Mouse (Mus musculus) retina, adult 2 months (tissue): Measurements from ENCODE around the gene Oxsr1.
"Not testable (repeated sequence)": the region's sequence is repeated elsewhere in the genome, so short reads cannot be mapped to it uniquely, and the experiment has no call there.

Experiments used
- DNase-seq: peaks from one replicate; pipeline ENCODE4 v3.0.0-alpha.2; 2012; ENCODE audit warnings: low read depth, low spot score

The Oxsr1 gene

DNA sequence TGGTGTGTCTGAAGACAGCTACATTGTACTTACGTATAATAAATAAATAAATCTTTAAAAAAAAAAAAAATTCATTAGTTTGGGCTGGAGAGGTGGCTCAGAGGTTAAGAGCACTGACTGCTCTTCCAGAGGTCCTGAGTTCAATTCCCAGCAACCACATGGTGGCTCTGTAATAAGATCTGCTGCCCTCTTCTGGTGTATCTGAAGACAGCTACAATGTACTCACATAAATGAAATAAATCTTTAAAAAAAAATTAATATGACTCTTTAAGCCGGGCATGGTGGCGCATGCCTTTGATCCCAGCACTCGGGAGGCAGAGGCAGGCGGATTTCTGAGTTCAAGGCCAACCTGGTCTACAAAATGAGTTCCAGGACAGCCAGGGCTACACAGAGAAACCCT, 47.4 kb downstream of the Oxsr1 start:
- DNase-seq = not testable (repeated sequence)

DNA sequence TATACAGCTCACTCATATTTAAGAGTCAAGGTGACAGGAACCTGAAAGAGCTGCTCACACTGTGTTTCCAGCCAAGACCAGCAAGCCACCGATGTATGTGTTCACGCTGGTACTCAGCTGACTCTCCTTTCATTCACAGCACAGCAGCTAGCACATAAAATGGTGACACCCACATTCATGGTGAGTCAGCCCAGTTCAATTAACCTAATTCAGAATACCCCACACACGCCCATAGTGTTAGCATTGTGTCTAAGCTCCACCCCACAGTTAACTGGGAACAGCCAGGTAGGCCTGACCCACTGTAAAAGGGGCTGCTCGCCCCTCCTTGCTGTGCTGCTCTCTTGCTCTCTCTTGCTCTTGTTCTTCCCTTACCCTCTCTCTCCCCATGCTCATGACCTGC, 50.7 kb downstream of the Oxsr1 start:
- DNase-seq = no peak

DNA sequence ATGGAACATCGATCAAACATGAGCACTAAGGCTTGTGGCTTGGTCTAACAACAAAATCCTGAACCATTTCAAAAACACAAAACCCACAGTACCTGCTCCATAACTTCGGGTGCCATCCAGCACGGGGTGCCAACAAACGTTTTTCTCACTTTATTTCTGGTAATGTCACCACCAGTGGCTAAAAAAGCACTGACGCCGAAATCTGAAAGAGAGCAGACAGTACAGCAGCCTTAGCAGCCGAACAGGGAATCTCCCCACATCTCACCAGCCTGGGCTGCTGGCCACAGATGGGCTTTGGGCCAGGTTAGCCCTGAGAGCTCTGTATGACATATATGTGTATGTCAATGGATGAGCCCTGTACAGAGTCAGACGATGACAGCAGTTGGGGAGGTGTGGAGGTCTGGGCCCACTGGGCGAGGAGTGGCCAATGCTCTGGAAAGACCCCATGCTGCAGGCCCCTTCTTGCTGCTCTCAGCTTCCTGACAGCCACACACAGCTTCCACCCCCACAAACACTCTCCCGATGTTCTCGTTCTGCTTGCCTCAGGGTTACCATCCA, 53.6 kb downstream of the Oxsr1 start:
- DNase-seq = no peak

DNA sequence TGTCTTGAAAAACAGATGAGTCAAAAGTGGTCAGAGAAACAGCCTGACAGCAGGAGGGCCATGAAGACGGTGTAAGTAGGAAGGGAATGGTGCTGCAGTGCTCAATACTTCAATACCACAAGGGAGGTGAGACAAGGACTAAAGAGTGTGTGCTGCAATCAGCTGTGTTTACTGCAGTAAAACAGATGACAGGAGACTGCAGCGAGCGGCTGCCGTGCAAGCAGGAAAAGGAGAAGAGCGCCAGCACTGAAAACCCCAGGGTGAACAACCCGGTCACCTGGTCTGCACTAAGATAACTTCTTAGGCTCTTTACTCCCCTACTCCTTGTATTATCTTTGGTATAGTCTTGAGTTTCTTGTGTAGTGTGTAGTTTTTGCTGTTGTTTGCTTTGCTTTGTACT, 54.1 kb downstream of the Oxsr1 start:
- DNase-seq = no peak

DNA sequence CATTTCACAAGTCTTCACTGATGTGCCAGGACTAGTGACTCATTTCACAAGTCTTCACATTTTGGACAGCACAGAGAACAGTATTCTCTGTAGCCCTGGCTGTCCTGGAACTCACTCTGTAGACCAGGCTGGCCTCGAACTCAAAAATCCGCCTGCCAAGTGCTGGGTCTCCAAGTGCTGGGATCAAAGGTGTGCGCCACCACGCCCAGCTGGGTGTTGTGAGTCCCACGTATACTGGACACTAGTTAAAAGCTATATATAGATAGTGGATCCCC, 56.2 kb downstream of the Oxsr1 start:
- not testable (repeated sequence) for DNase-seq

DNA sequence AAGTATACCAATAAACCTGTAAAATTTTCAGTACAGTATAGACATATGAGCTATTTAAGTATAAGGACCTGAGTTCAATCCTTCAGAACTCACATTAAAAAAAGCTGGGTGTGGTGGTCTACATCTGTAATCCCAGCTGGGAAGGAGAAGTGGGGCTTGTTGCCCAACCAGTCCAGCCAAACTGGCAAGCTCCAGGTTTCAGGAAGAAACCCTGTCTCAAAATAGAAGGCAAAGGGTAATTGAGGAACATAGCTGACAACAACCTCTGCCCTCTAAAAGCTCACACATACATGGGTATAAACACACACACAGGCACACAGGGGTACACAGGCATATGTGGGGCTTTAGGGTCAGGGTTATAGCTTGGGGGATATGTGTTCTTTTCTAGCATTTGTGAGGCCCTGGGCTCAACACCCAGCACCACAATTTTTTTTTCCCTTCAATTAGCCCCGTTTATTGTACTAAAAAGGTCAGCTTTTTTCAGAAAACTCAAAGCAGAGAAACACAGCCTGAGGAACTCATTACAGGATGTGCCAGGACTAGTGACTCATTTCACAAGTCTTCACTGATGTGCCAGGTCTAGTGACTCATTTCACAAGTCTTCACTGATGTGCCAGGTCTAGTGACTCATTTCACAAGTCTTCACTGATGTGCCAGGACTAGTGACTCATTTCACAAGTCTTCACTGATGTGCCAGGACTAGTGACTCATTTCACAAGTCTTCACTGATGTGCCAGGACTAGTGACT, 56.7 kb downstream of the Oxsr1 start:
- DNase-seq = not testable (repeated sequence)

DNA sequence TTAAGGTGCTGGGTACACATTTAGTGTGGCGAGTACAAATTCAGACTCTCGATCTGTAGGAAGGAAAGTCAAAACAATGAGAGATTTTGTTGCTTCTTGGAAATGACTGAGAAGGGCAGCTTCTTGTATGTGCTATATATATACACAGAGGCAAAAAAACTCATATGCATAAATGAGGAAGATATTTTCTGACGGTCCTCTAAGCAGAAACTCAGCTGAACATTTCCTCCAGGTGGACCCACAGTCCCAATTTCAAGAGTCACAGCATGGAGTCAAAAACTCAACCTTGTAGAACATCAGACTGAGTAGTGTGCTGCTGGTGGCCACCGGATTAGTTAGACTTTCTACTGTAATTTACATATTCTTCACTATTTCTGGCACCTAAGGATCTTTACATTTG, 59.2 kb downstream of the Oxsr1 start:
- DNase-seq = no peak

DNA sequence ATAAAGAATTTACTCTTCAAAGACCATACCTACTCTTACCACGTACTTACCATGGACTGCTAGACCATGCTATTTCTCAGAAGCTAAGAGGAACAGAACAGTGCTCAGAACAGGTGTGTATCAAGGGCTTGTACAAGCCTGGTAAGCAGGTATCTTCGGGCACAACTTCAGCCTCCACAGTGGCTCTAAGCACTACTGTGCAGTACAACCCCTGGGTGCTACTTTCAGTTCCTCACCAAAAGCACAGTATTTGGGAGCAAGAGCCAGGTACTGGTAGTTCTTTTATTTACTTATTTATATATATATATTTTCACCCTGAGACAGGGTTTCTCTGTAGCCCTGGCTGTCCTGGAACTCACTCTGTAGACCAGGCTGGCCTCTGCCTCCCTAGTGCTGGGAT, 61.4 kb downstream of the Oxsr1 start:
- DNase-seq = no peak

DNA sequence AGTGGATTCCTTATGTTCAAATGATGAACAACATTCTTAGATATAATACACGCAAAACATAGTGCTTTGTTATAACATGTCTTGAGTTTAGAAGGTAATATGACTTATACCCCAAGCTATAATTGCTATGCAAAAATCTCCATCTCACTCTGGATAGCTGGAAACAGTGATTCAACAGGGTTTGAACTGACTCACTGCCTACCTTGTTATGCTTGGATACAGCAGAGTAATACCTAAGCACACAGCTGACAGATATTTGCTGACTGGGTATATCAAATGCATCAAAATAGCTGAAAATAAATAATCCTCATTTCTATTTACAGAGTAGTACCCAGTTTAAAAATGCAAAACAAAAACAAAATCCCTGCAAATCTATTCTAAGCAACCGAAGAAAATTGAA, 63.4 kb downstream of the Oxsr1 start:
- no peak for DNase-seq

DNA sequence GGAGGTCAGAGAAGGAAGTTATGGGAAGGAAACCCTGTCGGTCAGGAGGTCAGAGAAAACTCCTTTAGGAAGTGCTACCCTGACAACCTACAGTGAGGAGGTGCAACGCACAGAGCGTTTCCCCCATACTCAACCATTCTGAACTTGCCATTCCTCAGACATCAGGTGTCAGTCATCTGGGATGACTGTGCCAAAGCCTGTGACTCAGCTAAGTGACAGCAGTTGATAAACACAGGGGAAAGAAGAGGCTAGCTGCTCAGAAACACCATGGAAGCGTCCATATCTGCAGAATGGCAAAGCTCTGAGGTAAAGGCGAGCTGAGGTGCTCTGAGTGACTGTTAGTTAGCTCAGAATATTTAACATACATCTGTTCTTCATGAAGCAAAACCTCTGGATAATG, 64.1 kb downstream of the Oxsr1 start:
- no peak for DNase-seq

DNA sequence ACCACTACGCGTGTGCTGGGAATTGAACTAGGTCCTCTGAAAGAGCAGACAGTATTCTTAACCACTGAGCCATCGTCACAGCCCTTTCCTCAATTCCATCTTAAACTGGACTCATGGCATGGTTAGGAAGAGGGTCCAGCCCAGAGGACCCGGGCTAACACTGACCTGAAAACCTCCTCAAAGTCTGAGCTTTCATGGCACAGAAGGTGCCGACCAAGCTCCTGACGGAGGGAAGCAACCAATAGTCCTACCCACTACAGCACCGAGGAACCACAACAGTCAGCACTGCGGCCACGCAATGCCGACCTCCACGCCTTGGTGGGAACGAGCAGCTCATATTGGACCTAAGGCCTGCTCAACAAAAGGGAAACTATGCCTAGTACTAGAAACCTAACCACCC, 66.1 kb downstream of the Oxsr1 start:
- no peak for DNase-seq

DNA sequence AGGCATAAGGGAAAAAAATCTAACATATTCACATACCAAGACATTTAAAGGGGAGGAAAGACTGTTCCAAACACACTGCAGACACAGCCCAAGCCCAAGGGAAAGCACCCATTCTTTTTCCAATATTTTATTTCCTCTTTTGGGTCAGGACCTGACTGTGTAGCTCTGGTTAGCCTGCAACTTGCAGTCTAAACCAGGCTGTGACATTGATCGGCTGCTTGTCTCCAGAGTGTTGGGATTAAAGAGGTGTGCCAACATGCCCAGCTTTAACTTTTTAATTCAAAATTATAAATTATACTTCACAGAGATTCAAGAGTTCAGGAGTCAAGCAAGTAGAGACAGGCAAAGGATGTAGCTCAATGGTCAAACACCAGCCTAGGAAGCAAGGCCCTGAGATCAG, 67.1 kb downstream of the Oxsr1 start:
- no peak for DNase-seq

DNA sequence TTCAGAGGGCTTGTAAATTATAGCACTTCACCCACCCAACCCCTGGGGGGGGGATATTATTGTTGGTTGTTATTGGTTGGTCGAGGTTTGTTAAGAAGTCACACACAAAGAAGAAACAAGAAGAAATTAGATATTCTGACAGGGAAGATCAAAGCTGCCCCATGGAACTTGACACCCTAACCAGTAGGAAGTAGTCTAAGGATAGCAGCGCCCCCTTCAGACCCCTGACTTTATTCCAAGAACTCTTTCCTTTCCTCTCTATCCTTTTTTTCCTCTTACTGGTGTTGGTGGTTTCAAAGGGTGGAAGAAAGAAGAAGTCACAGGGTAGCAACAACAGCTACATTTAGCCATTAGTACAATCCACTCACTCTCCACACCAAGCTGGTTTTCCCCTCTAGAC, 68.0 kb downstream of the Oxsr1 start:
- no peak for DNase-seq

DNA sequence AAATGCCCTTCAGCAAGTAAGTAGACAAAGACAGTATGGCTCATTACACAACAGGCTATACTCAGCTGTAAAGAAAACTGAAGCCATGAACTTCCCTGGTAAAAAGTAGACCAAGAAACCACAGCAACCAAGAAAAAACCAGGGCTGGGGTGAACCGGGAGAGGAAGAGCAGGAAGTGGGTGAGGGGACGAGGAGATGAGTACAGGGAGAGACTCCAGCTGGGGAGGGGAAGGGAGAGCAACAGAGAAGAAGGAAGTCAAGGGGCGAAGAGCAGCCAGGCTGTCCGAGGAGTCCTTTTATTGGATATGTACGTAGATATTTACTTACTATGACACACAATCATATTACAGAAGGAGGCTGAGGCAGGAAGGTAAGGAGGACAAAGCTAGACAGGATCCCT, 74.2 kb downstream of the Oxsr1 start:
- no peak for DNase-seq

DNA sequence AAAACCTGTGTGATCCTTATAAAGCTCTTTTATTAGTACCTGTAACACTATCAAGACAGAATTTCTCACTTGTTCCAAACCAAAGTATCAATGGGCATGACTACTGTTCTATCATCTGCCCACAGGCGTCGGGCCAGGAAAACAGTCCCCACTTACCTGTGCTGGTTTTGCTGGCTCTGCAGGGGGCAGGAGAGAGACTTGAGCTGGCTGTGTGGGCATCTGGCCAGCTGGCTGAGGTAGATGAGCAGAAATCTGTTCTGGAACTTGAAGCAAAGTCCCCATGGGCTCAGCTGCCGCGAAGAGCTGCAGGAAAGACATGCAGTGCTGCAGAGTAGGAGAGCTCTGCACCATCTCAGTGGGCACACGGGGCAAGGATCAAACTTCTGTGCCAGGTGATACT, 75.4 kb downstream of the Oxsr1 start:
- DNase-seq = no peak

DNA sequence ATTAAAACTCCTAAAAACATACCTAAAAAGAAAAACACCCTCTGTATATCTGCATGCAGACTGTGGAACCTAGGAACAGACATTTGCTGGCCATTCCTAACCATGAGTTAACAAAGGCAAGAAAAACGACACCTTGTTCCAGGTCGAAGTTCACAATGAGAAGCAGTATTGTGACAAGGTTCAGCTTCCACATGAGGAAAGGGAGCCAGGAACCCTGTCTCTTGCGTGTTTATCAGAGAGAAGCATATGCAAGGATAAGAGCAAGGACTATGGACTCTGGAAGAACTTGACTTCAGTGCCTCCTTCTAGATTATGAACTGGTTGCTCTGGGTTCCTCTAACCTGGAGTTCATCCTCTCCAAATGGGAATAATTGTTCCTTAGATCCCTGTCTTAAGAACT, 78.2 kb downstream of the Oxsr1 start:
- no peak for DNase-seq

DNA sequence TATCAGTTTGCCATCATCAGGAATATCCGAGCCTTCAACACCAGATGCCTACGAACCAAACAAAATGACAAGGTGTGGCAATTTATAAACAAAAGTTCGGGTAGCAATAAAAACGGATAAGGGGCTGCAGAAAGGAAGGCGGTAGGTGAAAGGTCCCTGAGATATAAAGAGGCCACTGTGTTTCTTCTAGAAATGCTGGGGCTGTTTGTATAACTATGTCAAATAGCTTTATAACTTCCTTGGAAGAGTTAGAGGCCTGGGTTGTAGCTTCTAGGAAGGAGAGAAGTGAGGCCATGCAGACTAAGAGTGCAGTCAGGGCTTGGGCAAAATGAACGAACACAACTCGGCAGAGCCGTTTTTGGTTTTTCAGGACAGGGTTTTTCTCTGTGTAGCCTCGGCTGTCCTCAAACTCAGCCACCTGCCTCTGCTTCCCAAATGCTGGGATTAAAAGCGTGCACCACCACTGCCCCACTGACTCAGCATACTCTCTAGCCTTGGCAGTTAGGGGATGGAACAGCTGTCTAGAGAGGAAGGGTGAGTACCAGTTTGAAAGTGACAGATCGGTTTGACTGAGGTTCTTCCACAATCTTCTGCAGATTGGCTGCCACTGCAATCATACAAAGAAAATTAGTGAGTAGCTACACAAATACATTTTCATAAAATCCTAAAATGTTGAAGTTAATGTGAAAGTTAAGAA, 80.9 kb downstream of the Oxsr1 start:
- no peak for DNase-seq

DNA sequence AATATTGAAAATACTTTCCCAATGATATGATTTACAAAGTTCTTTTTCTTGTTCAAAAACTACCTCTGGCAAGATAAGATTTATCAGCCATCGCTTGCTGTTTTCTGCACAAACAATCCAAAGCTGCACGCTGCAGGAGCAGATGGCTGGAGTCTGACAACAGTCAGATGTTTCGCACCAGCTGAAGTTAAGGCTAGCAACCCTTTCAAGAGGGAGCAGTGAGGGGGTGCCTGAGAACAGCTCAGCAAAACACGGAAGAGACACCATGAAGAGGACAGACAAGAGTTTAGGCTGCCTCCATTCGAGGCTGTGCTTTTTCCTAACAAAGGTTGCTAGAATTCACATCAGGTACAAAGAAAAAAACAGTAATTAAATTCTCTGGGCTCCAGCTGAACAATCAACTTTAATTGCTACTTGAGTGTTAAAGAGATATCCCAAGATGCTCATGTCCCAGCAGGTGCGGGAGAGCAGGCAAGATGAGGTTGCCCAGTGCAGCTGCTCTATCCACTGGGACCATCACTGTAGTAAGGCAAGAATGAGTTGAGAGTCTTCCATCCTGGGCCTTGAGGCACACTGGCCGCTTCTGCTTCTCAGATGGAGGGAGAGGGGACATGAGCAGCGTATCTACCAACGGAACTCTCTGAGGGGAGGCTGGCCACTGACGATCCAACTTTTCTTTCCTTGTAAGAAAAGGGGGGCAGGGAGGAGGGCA, 81.8 kb downstream of the Oxsr1 start:
- no peak for DNase-seq

DNA sequence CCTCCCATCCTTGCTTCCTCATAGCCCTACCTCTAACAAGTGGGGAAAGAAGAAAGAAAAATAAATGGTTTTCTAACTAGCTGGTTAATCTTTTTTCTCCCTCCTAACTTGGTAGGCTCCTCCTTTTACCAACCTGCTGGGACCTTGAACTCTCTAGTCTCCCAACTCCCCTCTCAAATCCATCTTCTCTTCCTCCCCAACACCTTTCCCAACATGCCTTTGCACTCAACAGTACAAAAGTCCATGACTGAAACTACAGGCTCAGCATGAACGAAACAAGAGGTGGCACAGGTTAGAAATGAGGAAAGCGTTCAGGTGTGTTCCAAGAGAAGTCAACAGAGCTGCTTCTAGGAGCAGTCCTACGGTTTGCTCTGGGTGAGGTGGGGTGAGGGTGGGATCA, 83.0 kb downstream of the Oxsr1 start:
- DNase-seq = no peak

DNA sequence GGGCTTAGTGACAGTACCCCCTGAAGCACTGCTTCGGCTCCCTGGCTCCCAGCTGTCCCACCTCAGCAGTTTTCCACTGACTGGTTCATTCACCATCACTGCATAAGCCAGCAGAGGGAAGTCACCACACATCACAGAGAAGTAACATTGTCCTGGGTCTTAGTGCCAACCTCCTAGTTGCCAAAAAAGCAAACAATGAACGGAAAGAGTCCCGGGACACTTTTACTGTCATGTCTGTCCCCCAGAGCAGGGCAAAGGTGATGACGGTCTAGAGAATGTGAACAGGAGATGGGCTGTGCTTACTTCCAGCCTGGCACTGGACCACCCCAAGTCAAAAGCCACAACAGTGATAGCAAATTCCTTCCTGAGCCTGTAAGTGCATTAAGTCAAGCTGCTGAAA, 83.4 kb downstream of the Oxsr1 start:
- DNase-seq = no peak

DNA sequence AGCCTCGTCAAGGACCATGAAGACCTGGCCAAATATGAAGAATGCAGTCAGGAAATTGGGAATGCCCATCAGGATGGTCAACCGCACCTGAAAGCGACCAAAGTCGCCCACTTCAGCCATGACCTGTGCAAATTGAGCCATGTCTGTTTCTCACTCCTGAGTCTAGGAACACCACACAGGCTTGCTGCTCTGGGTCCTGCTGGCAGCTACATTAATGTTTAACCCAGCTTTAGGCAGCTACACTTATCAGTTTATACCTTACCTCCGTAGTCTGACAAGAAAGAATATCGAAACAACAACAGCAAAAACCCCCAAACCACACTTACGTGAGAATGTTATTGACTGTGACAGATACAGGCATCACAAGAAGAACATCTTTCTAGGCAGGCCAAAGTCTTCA, 90.7 kb downstream of the Oxsr1 start:
- DNase-seq = no peak

DNA sequence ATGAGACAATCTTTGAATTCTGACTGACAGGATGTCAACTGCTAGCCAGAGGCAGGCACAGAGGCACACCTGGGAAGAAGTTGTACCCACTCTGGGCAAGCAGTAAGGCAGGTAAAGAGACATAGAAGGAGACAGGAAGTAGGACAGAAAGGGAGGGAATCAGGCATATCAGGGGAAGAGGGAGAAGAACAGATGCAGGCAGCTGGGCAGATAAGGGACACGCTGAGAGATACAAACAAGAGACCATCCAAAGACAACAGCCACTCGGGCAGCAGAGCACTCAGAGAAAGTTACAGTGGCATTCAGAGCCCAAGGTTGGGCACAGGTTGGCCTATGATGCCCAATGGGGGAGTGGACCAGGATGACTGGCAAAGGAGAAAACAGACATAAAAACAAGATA, 91.4 kb downstream of the Oxsr1 start:
- DNase-seq = no peak

DNA sequence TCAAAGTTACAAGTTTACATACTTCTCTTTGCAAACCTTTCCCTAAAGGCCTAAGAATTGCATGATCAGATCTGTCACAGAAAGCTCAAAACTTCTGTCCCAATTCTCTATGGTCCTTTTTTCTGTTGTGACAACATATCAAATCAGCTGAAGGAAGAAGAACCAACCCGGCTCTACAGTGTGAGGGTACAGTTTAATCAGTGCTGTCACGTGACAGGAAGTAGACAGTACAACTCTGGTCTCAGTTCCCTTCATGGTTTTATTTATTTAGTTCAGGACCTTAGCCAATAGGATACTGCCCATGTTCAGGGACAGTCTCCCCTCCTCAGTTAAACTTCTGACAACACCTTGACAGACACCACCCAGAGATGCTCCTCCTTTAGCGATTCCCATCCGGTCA, 102.0 kb downstream of the Oxsr1 start:
- DNase-seq = no peak
